Mouse (Mus musculus) 3134 (cell line): ENCODE results near the gene Ppfibp1.
A peak's percentile ranks its signal among the peaks of the same experiment; 100 is the strongest.

Experiments
- DNase-seq: peaks from one replicate; pipeline ENCODE4 v3.0.0-alpha.2; 2011; ENCODE audit warnings: low spot score; ENCODE audit not compliant: insufficient read length; ENCODE audit errors: extremely low read depth

Ppfibp1 gene

GRCm38 (mm10) chr6:146955896-146956295 is 67.6 kb downstream of the Ppfibp1 start:
- DNase-seq = peak; percentile 24

DNA sequence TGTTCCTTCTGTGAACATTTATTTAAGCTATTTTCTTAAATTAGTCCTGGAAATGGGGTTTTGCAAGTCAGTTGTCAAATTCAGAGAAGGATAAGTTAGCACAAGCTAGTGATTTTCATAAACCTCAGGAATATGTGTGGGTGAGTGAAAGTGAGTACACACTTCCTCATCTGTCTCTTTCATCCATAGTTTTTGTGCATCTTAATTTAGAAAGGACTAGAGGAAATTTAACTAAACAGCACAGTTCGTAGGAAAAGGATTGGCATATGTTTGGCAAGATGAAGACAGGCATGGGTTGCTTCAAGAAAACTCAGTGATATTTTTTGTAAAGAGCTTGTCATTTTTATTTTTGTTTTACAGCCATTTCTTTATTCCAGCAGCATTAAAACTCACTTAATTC is 68.7 kb downstream of the Ppfibp1 start:
- no peak for DNase-seq

DNA sequence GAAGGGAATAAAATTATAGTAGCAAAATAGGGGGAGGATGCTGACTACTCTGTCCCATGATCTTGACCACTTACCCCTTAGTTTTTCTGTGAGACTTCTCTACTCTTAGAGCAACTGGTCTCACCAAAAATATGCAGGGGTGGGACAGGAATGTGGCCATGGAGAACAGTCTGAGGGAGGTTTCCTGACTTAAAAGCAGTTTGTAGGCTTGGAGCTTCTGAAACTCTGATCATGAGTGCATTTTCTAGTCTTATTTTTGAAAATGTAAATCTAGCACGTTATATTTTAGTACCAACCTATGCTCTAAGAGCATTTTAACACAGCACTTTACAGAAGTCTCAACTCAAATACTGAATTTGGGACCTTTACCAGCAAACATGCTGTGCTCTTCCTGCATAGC is 70.4 kb downstream of the Ppfibp1 start:
- DNase-seq = no peak

DNA sequence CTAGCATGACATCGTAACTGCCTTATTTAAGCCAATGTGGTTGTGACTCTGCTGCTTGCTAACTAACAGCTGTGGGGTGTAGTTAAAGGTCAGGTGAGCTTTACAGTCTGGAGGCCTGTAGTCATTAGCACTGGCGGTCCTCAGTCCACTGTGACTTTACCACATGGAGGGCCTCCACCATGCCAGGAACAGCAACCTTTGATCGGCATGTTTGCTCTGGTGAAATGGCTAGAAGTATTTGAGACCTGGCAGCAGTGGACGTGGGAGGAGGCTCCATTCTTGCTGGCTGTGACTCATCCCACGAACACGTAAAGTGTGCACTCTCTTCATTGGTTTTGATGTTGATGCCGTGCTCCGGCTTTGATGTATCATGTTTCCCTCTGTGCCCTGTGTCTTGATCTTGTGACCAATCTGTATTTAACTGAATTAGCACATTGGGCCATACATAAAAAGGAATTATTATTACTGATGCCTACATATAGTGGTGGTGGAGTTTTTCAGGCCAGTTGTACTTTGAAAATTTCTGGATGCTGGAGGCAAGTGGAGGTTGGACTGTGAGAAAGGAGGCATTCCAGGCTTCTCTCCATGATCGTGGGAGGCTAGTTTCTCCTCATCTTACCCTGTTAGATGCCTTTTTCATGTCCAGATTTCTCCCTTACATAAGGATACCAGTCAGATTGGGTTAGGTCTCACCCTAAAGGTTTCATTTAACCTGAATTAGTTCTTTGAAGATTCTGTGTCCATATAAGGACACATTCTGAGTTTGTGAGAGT is 71.8 kb downstream of the Ppfibp1 start:
- DNase-seq = peak; percentile 76

DNA sequence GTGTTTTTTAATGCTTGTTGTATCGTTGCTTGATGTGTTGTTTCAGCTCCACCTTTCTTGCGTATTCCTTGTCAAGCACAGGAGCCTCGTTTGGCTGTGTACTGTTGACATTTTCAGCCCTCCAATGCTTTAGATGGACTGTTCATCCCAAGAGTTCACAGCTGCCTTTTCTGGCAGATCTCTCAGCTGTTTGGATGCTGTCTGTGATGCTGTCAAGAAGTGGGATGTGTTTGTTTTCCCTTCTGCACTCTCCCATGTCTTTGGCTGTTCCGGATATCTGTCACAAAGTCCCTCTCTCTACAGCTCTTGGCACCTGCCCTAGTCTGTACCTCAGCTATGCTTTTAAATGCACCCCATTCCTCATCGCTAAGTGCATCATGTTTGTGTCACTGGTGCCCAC is 72.7 kb downstream of the Ppfibp1 start:
- DNase-seq = no peak

DNA sequence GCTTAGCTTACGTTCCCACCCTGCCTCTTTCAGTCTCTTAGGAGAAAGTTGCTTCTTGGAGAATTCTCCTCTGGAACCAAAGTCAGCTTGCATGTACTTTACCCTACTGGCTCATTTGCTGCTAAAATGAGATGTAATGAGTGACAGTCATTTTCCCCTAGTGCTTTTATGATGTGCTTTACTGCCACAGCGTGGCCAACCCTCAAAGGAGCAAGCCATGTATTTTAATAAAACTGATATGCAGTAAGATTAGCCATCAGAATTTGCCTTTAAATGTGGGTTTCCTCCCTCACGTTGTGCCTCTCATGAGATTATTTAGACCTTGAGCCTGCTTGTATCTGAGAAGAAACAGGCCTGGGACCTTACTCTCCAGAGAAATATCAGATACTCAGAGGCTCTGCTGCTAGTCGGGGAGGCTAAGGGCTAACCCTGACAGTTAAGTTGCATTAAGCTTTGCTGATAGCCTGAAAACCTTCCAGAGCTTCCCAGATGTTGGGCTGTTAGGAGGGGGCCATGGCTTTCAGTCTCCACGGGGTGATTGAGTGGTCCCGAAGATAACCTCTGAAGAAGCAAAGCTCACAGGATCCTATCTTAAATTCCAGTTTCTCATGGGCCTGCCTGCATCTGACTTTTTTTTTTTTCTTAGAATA is 73.7 kb downstream of the Ppfibp1 start:
- DNase-seq = no peak

- DNase-seq = no peak
Measured at GRCm38 (mm10) chr6:146963396-146964150, 75.3 kb downstream of the Ppfibp1 start.

- DNase-seq = no peak
Measured at GRCm38 (mm10) chr6:146965139-146965772, 77.0 kb downstream of the Ppfibp1 start.

GRCm38 (mm10) chr6:146966446-146967019 is 78.2 kb downstream of the Ppfibp1 start:
- DNase-seq = no peak

DNA sequence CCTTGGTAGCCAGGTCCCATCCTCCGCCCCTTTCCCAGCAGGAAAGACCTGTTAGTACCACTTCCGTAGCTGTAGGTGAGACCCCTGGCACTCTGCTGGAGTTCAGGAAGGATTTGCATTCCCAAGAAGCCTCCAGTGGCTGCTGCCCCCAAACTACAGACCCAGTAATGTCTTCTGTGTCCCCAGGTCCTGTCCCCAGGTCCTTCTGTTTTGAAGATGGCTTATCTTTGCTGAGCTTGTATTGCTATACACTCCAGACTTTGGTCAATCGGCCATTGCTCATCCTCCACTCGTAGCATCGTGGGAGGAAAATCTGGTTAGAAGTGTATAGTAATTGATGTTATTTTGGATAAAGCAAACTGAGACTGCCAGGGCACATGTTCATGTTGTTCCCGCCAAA is 79.5 kb downstream of the Ppfibp1 start:
- DNase-seq = no peak

- no peak for DNase-seq
Measured at GRCm38 (mm10) chr6:146970811-146971210, 82.5 kb downstream of the Ppfibp1 start.

DNA sequence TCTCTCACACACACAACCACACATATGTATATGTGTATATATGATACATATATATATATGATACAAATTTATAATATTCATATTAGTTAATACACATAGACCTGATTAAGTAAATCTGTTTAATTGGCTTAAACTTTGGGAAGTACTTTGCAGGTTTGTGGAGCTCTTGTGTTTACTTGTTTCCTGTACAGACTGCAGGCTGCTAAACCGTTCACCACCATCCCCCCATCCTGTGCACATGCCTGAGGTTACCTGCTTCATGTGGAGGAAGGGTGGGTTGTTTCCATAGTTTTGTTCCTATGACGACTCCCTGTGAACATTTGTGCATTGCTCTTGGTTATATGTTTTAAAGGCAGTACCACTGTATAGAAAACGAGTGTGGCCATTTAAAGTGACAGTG is 83.1 kb downstream of the Ppfibp1 start:
- no peak for DNase-seq

- DNase-seq = no peak
Measured at GRCm38 (mm10) chr6:146972009-146972408, 83.7 kb downstream of the Ppfibp1 start.

DNA sequence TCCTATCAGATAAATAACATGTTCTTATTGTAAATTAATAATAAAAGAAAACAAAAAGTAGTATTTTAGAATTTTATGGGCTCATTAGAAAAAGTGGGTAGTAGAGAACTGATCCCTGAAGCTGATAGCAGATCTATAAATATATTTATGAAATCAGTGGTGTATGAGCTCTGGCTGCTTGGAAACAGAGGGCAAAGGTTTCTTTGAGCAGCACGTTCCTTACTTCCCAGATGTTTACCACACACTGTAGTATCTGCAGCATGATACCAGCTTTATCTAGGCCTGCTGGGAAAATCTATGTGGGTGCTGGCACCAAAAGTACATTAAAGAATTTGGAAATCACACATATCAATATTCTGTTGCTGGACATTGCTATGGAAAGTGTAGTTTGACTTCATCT is 84.5 kb downstream of the Ppfibp1 start:
- DNase-seq = no peak

- DNase-seq = peak; percentile 50
Measured at GRCm38 (mm10) chr6:146973406-146973805, 85.1 kb downstream of the Ppfibp1 start.

GRCm38 (mm10) chr6:146973830-146974229 is 85.5 kb downstream of the Ppfibp1 start:
- DNase-seq = no peak

- DNase-seq = no peak
Measured at GRCm38 (mm10) chr6:146976446-146976845, 88.2 kb downstream of the Ppfibp1 start.

GRCm38 (mm10) chr6:146978691-146979114 is 90.4 kb downstream of the Ppfibp1 start:
- DNase-seq = no peak

DNA sequence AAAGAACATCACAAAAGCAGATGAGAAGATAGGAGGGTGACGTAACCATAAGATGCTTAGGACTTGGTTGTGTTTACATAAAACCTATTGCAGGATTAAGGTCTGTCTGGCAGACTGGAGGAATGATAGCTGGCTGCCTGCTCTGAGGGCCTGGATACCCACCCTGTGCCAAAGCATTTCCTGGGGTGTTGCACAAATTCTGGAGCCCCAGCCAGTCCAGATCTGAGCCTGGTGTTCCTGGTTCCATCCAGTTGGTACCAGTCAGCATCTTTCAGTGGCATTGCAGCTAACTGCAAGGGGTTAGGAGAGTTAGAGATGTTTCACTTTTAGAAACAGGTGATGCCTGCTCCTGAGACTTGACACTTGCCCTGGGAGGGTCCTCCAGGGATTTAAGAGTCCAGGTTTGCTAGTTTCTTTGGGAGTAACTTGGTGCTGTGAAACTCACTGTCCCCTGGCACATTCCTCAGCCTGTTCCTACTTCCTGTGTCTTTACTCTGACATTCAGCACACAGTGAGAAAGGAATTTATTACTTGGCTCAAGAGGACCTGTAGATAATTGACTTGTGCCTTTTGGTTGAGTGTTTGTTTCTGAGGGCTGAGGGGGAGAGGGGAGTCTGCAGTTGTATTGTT is 90.9 kb downstream of the Ppfibp1 start:
- DNase-seq = no peak

- DNase-seq = no peak
Measured at GRCm38 (mm10) chr6:146979953-146980352, 91.7 kb downstream of the Ppfibp1 start.
